Mouse (Mus musculus): ENCODE measurements around the gene Zbtb8b.
"Not testable (repeated sequence)": the region's sequence is repeated elsewhere in the genome, so short reads cannot be mapped to it uniquely, and the experiment has no call there.

Zbtb8b gene

GRCm38 (mm10) chr4:129418321-129418720 lies 22.3 kb downstream of the Zbtb8b start:
- no peak for DNase-seq (ENCODE audit: extremely low read depth, insufficient read length, low spot score)

GRCm38 (mm10) chr4:129416478-129416877 lies 24.2 kb downstream of the Zbtb8b start:
- DNase-seq (ENCODE audit: extremely low read depth, insufficient read length, low spot score) = peak; percentile 23

- DNase-seq (ENCODE audit: extremely low read depth, insufficient read length, low spot score) = no peak
Observed at GRCm38 (mm10) chr4:129415892-129416291, 24.8 kb downstream of the Zbtb8b start.

- DNase-seq (ENCODE audit: extremely low read depth, insufficient read length, low spot score) = no peak
Observed at GRCm38 (mm10) chr4:129410991-129411390, 29.7 kb downstream of the Zbtb8b start.

- not testable (repeated sequence) for DNase-seq (ENCODE audit: extremely low read depth, insufficient read length, low spot score)
Observed at GRCm38 (mm10) chr4:129410532-129410931, 30.1 kb downstream of the Zbtb8b start.

GRCm38 (mm10) chr4:129406447-129406846 lies 34.2 kb downstream of the Zbtb8b start:
- DNase-seq (ENCODE audit: extremely low read depth, insufficient read length, low spot score) = no peak

GRCm38 (mm10) chr4:129399813-129400212 lies 40.8 kb downstream of the Zbtb8b start:
- no peak for DNase-seq (ENCODE audit: extremely low read depth, insufficient read length, low spot score)

GRCm38 (mm10) chr4:129396960-129397359 lies 43.7 kb downstream of the Zbtb8b start:
- no peak for DNase-seq (ENCODE audit: extremely low read depth, insufficient read length, low spot score)

- DNase-seq (ENCODE audit: extremely low read depth, insufficient read length, low spot score) = no peak
Observed at GRCm38 (mm10) chr4:129394089-129394870, 46.4 kb downstream of the Zbtb8b start.

- no peak for DNase-seq (ENCODE audit: extremely low read depth, insufficient read length, low spot score)
Observed at GRCm38 (mm10) chr4:129390936-129391557, 49.6 kb downstream of the Zbtb8b start.

GRCm38 (mm10) chr4:129390216-129390743 lies 50.4 kb downstream of the Zbtb8b start:
- DNase-seq (ENCODE audit: extremely low read depth, insufficient read length, low spot score) = no peak

GRCm38 (mm10) chr4:129388404-129388803 lies 52.2 kb downstream of the Zbtb8b start:
- DNase-seq (ENCODE audit: extremely low read depth, insufficient read length, low spot score) = no peak

GRCm38 (mm10) chr4:129386989-129387388 lies 53.7 kb downstream of the Zbtb8b start:
- no peak for DNase-seq (ENCODE audit: extremely low read depth, insufficient read length, low spot score)

- no peak for DNase-seq (ENCODE audit: extremely low read depth, insufficient read length, low spot score)
Observed at GRCm38 (mm10) chr4:129386269-129386946, 54.2 kb downstream of the Zbtb8b start.

GRCm38 (mm10) chr4:129385685-129386084 lies 55.0 kb downstream of the Zbtb8b start:
- DNase-seq (ENCODE audit: extremely low read depth, insufficient read length, low spot score) = no peak

GRCm38 (mm10) chr4:129384440-129384839 lies 56.2 kb downstream of the Zbtb8b start:
- no peak for DNase-seq (ENCODE audit: extremely low read depth, insufficient read length, low spot score)

GRCm38 (mm10) chr4:129383586-129383985 lies 57.1 kb downstream of the Zbtb8b start:
- no peak for DNase-seq (ENCODE audit: extremely low read depth, insufficient read length, low spot score)

- DNase-seq (ENCODE audit: extremely low read depth, insufficient read length, low spot score) = peak; percentile 18
Observed at GRCm38 (mm10) chr4:129382488-129382887, 58.2 kb downstream of the Zbtb8b start.

GRCm38 (mm10) chr4:129382029-129382428 lies 58.6 kb downstream of the Zbtb8b start:
- DNase-seq (ENCODE audit: extremely low read depth, insufficient read length, low spot score) = no peak

- no peak for DNase-seq (ENCODE audit: extremely low read depth, insufficient read length, low spot score)
Observed at GRCm38 (mm10) chr4:129381148-129381547, 59.5 kb downstream of the Zbtb8b start.

GRCm38 (mm10) chr4:129379805-129380204 lies 60.8 kb downstream of the Zbtb8b start:
- no peak for DNase-seq (ENCODE audit: extremely low read depth, insufficient read length, low spot score)

Measured in 3134 (cell line).